Mouse (Mus musculus) midbrain, embryonic 12.5 days (tissue): ENCODE data around the gene Arl2bp. TPM values are rescaled to one million over a fixed set of nuclear protein-coding genes. Genes with fewer than 3 reads are reported as not detected.
A peak's percentile ranks its signal among the peaks of the same experiment; 100 is the strongest.

Experiments
- ATAC-seq: fragments of 200-750 bp; cut with Nextera tagmentation; 2 replicates; pipeline ENCODE4 v1.8.0; 2017; ENCODE audit warnings: low read depth, moderate TSS enrichment, moderate library complexity; ENCODE audit not compliant: low FRiP score
- H3K27ac ChIP-seq: fragments of 300-500 bp; sonication (generic); replicated peaks from 2 replicates; pipeline ENCODE4 v1.5.1; 2016; ENCODE audit warnings: mild to moderate bottlenecking
- H3K27me3 ChIP-seq: fragments of 300-500 bp; sonication (generic); 2 replicates; pipeline ENCODE4 v1.6.1; 2016; ENCODE audit warnings: mild to moderate bottlenecking
- H3K36me3 ChIP-seq: fragments of 300-500 bp; sonication (generic); 2 replicates; pipeline ENCODE4 v1.6.1; 2016
- H3K4me1 ChIP-seq: fragments of 300-500 bp; sonication (generic); 2 replicates; pipeline ENCODE4 v1.6.1; 2016
- H3K4me2 ChIP-seq: fragments of 300-500 bp; sonication (generic); replicated peaks from 2 replicates; pipeline ENCODE4 v1.6.1; 2016; ENCODE audit warnings: mild to moderate bottlenecking, moderate library complexity
- H3K4me3 ChIP-seq: fragments of 300-500 bp; sonication (generic); 2 replicates; pipeline ENCODE4 v1.5.1; 2016; ENCODE audit warnings: mild to moderate bottlenecking
- H3K9ac ChIP-seq: fragments of 300-500 bp; sonication (generic); replicated peaks from 2 replicates; pipeline ENCODE4 v1.6.1; 2016; ENCODE audit warnings: mild to moderate bottlenecking, moderate library complexity
- H3K9me3 ChIP-seq: fragments of 300-500 bp; sonication (generic); 2 replicates; pipeline ENCODE4 v1.6.1; 2016; ENCODE audit warnings: mild to moderate bottlenecking
- WGBS: fragments of 180-500 bp; shearing (Covaris S2); methylation state at CpG from one replicate; pipeline ENCODE4 v1.1.7; 2016; 5-methylcytosine and 5-hydroxymethylcytosine counted together
- polyA plus RNA-seq: library from polyadenylated mRNA; unstranded; fragments of >200 nt; fragmentation: Nextera tagmentation; extraction: Ambion mirVana; gene quantifications from 2 replicates; pipeline ENCODE4 v1.2.1, GENCODE M21; 2016

Gene Arl2bp
- polyA plus RNA-seq, 1 experiment from 2014 or later = 238 TPM

DNA sequence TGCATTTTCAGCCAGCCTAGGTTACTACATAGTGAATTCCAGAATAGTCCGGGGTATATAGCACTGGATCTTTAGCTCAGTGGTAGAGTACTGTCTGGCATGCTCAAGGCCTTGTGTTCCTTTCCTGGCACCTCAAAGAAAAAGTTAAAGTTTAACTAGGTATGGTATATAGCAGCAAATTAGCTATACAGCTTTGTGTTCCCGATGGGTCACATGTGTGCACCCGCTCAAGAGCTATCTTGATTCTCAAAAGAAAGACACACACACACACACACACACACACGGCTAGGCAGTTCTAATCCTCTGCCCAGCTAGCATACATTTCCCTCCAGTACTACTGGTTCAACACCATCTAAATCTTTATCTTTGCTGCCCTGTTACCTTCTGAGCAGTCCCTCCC is 6.0 kb upstream of the Arl2bp start:
- Histone ChIP-seq H3K9ac (no peak overlapping the region), H3K36me3 (peaks cover 32% of the 10 kb centered on the region), H3K4me2 (no peak overlapping the region), H3K4me1 (no peaks in the 10 kb centered on the region), H3K9me3 (no peaks in the 10 kb centered on the region), H3K27ac (no peak overlapping the region), H3K27me3 (no peaks in the 10 kb centered on the region), H3K4me3 (no peak overlapping the region)
- no peak for ATAC-seq
- WGBS = 98% methylated on average over 4 of the region's 4 CpGs

DNA sequence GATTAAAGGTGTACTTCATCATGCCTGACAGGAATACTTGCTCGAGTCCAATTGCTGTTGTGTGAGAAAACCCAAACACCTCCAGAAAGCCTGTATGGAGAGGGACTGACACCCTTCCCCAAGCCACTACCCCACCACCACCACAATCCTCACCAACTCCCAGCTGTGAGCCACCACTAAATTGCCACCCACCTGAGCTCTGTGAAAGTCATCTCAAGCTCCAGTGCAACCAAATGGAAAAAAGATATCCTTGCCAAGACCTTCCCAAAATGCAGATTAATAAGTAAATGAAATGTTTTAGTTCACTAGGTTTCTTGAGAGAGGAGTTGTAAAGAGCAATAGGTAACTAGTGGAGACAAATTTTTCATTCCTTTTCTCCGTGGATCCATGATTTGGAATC is 1.7 kb upstream of the Arl2bp start:
- Histone ChIP-seq H3K4me3 (no peak overlapping the region), H3K9me3 (no peaks in the 10 kb centered on the region), H3K27me3 (no peaks in the 10 kb centered on the region), H3K36me3 (peaks cover 17% of the 10 kb centered on the region), H3K9ac (no peak overlapping the region), H3K4me1 (peaks cover 14% of the 10 kb centered on the region), H3K4me2 (no peak overlapping the region), H3K27ac (no peak overlapping the region)
- ATAC-seq = no peak
- 77% methylated on average over 2 of the region's 2 CpGs for WGBS

DNA sequence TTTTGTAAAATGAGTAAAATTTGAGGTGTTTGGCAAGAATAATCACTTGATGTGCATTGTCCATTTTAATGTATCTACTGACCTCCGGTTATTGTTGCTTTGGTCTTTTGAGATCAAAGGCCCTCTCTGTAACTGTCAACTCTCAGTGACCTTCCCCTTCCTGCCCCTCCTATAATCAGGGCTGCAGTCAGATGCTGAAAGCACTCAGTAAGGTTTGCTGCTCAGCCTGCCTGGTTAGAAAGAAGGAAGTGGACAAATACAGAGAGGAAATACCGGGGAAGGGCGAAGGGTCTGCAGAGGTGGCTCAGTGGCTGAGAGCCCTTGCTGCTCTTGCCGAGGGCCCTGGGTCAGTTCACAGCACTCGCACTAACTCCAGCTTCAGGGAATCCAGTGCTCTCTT is 8.0 kb downstream of the Arl2bp start:
- 89% methylated on average over 5 of the region's 5 CpGs for WGBS
- H3K4me3 ChIP-seq = no peak overlapping the region
- no peak for ATAC-seq
- H3K27me3 ChIP-seq = no peaks in the 10 kb centered on the region
- 0 out of 2 replicates have a peak, but pooled peaks cover 3% of the 10 kb centered on the region for H3K4me1 ChIP-seq
- no peak overlapping the region for H3K4me2 ChIP-seq
- H3K27ac ChIP-seq = no peak overlapping the region
- H3K9ac ChIP-seq = no peak overlapping the region
- peaks cover 53% of the 10 kb centered on the region for H3K36me3 ChIP-seq
- no peaks in the 10 kb centered on the region for H3K9me3 ChIP-seq

DNA sequence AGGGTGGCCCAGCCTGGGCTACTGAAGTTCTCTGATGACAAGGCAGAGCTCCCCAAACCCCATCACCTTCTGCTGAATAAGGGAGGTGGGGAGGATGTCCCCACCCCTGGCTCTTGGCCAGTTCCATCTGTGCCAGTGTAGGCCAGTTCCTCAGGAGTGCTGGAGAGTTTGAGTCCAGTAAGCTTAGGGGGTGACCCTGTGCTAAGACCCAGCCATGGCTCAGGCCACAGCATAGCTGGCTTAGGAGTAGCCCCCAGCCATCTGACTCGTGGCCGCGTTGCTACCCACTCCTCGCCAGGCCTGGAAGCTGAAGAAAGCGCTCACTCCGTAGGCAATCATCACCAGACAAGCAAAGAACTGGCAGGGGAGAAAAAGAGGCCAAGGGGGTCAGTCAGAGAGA is 9.5 kb downstream of the Arl2bp start:
- no peak overlapping the region for H3K4me3 ChIP-seq
- no peak for ATAC-seq
- 0 out of 2 replicates have a peak, but pooled peaks cover 3% of the 10 kb centered on the region for H3K4me1 ChIP-seq
- peaks cover 4% of the 10 kb centered on the region; the same call in 1 of the 2 replicates for H3K9me3 ChIP-seq
- no peaks in the 10 kb centered on the region for H3K27me3 ChIP-seq
- H3K4me2 ChIP-seq = no peak overlapping the region
- WGBS = 84% methylated on average over 6 of the region's 6 CpGs
- H3K36me3 ChIP-seq = peaks cover 41% of the 10 kb centered on the region
- no peak overlapping the region for H3K9ac ChIP-seq
- no peak overlapping the region for H3K27ac ChIP-seq

DNA sequence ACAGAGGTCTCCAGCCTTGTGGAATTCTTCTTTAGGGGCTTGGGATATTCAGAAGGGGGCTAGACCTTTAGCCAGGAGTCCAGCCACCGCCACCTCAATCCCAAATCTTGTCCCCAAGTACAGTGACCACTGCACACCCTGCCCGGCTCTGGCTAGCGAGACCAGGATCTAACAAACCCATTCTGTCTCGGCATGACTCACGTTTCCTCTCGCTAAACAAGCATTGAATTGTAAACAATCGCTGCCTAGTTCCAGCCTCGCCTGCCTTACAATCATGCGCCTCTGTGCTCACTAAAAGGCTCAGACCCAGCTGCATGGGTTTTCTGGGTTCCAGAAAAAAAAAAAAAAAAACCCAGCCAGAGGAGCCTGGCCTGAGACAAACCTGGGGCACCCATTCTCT is 12.2 kb downstream of the Arl2bp start:
- WGBS = 60% methylated on average over 9 of the region's 9 CpGs
- Histone ChIP-seq H3K9ac (no peak overlapping the region), H3K9me3 (peaks cover 4% of the 10 kb centered on the region; the same call in 1 of the 2 replicates), H3K36me3 (peaks cover 14% of the 10 kb centered on the region), H3K27ac (peak overlapping the region; percentile 42; the same call in 1 of the 2 replicates), H3K4me3 (no peak overlapping the region), H3K4me1 (0 out of 2 replicates have a peak, but pooled peaks cover 3% of the 10 kb centered on the region), H3K27me3 (0 out of 2 replicates have a peak, but pooled peaks cover 3% of the 10 kb centered on the region), H3K4me2 (no peak overlapping the region)
- ATAC-seq = no peak

DNA sequence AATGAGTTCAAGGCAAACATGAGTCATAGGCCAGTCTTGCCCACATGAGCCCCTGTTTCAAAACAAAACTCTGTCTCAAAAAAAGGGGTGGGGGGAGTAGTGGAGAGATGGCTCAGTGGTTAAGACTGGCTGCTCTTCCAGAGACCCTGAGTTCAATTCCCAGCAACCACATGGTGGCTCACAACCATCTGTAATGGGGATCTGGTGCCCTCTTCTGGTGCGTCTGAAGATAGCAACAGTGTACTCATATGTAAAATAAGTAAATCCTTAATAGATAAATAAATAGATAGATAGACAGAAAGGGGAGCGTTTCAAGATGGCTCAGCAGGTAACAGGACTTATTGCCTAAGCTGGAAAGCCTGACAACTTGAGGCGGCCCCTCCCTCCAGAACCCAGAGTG is 14.0 kb downstream of the Arl2bp start:
- Histone ChIP-seq H3K4me1 (0 out of 2 replicates have a peak, but pooled peaks cover 3% of the 10 kb centered on the region), H3K9ac (no peak overlapping the region), H3K27me3 (0 out of 2 replicates have a peak, but pooled peaks cover 3% of the 10 kb centered on the region), H3K9me3 (peaks cover 4% of the 10 kb centered on the region; the same call in 1 of the 2 replicates), H3K4me2 (no peak overlapping the region), H3K36me3 (no peaks in the 10 kb centered on the region), H3K4me3 (no peak overlapping the region), H3K27ac (no peak overlapping the region)
- no peak for ATAC-seq
- 81% methylated on average over 3 of the region's 3 CpGs for WGBS

DNA sequence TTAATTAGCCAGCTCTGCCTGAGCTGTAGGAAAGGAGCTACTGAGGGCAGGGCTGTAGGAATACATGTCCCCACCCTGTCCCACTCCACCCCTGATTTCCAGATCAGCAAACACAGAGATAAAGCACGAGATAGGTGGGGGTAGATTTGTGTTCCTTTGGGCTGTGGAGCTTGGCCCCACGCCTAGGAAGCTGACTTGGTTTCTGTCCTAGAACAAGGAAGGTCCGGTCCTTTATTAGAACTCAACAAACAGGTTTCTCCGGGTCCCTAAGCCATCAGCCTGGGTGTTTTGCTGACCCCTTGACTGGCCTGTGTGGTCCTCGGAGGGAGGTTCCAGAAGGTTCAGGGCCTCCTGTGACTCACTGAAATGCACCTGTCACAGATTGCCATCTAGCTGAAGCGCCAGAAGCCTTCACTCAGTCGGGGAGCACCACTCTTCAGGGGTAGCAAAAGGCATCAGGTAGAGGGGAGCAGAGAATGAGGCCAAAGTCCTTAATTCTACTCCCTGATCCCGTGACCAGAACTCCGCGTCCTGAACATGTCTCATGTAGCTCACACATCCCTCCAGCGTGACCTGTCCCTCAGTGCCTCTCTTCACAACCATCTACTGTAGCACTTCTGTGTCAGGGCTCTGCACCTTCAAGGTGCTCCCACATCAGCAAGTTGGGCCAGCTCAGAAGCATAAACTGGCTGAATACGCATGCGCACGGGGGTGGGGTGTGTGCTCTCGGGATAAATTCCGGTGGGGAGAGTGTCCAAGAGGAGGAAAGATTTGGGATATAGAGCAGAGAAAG is 16.5 kb downstream of the Arl2bp start:
- no peaks in the 10 kb centered on the region for H3K36me3 ChIP-seq
- ATAC-seq = no peak
- 0 out of 2 replicates have a peak, but pooled peaks cover 3% of the 10 kb centered on the region for H3K4me1 ChIP-seq
- no peak overlapping the region for H3K4me2 ChIP-seq
- H3K27ac ChIP-seq = no peak overlapping the region
- H3K27me3 ChIP-seq = 0 out of 2 replicates have a peak, but pooled peaks cover 3% of the 10 kb centered on the region
- no peak overlapping the region for H3K4me3 ChIP-seq
- peaks cover 4% of the 10 kb centered on the region; the same call in 1 of the 2 replicates for H3K9me3 ChIP-seq
- no peak overlapping the region for H3K9ac ChIP-seq
- 81% methylated on average over 16 of the region's 16 CpGs for WGBS

DNA sequence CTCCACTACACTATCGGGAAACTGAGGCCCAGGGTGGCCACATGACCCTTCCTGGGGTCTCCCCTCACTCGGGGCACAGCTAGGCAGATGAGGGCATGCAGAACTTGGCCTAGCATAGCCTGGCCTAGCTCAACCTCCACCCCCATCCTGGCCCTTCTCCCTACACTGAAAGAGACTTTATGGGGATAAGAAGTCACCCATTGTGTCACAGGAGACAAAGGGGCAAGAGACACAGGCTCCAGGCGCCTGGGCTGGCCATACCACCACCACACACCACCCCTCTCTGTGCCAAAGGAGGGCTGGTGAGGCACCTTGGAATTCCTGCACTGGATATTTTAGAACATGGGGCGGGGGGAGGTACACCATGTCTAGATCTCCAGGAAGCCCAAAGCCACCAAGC is 17.9 kb downstream of the Arl2bp start:
- 67% methylated on average over 4 of the region's 4 CpGs for WGBS
- no peaks in the 10 kb centered on the region for H3K36me3 ChIP-seq
- H3K4me1 ChIP-seq = no peaks in the 10 kb centered on the region
- H3K4me2 ChIP-seq = no peak overlapping the region
- H3K9me3 ChIP-seq = peaks cover 4% of the 10 kb centered on the region; the same call in 1 of the 2 replicates
- H3K9ac ChIP-seq = no peak overlapping the region
- no peak overlapping the region for H3K4me3 ChIP-seq
- ATAC-seq = no peak
- 0 out of 2 replicates have a peak, but pooled peaks cover 3% of the 10 kb centered on the region for H3K27me3 ChIP-seq
- no peak overlapping the region for H3K27ac ChIP-seq

DNA sequence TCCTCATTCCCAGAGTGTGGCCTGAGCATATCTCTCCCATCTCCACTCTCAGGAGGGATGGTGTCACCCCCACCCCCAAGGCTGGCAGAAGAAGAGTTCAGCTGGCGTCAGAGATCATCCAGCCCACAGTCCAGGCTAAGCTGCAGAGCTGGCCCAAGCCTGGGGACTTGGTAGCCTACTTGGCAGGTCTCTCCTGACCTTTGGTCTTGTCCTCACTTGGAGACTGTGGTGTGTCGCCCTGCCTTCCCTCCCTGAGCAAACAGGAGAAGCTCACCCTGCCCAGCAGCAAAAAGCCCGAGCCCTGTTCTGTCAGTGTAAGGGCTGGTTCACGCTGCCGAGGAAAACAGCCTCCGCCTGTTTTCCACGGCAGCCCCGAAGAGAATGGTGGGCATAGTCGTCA is 19.6 kb downstream of the Arl2bp start:
- Histone ChIP-seq H3K36me3 (no peaks in the 10 kb centered on the region), H3K27me3 (0 out of 2 replicates have a peak, but pooled peaks cover 3% of the 10 kb centered on the region), H3K27ac (no peak overlapping the region), H3K4me1 (no peaks in the 10 kb centered on the region), H3K4me3 (no peak overlapping the region), H3K4me2 (no peak overlapping the region), H3K9ac (no peak overlapping the region), H3K9me3 (no peaks in the 10 kb centered on the region)
- ATAC-seq = no peak
- 80% methylated on average over 9 of the region's 9 CpGs for WGBS

DNA sequence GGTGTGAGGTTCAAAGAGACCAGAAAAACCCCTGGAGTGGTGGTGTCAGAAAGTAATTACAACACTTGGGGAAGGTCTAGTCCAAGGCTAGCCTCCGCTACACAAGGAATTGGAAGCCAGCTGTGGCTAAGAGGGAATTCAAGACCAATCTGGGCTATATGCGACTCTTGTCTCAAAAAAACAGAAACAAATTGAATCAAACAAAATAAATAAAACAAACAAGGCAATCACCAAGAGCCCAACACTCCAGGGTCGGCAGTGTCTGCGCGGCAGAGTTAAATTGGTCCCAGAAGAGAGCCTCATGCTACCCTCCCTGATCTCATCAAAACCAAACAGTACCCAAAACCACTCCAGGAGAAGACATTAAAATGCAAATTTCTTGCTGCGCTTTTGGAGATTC is 28.3 kb downstream of the Arl2bp start:
- Histone ChIP-seq H3K36me3 (no peaks in the 10 kb centered on the region), H3K9me3 (no peaks in the 10 kb centered on the region), H3K4me3 (no peak overlapping the region), H3K9ac (no peak overlapping the region), H3K4me2 (peak overlapping the region; percentile 74; the same call in 1 of the 2 replicates), H3K27me3 (peaks cover 62% of the 10 kb centered on the region), H3K4me1 (peaks cover 17% of the 10 kb centered on the region), H3K27ac (no peak overlapping the region)
- no peak for ATAC-seq
- 5% methylated on average over 6 of the region's 6 CpGs for WGBS

DNA sequence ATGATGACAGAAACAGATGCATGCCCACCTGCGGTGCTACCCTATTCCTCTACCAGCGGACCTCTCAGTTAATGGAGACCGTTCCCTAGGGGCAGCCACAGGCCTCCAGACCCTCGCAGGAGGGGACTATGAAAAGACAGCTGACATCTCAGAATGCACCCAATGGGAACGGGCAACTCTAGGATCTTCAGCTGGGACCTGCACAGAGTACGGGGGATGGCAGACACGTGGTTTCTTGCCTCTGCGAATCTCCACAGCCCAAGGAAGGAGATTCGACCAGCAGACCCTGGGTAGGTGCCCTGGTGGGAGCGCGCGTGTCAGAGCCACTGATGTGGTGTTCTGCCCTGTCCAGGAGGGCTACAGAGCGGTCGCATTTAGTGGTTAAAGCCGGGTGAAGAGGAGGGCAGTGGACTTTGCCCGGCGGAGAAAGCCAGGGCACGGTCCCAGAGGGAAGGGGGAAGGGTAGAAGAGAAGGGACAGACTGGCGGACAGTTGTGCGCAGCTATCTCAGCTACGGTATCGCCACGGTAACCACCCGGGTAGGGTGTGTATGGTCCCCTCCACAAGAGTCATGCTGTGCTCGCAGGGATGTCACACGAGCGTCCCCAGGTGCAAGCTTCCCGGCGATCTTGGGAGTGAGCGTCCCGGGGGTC is 29.1 kb downstream of the Arl2bp start:
- Histone ChIP-seq H3K27ac (no peak overlapping the region), H3K36me3 (no peaks in the 10 kb centered on the region), H3K27me3 (peaks cover 62% of the 10 kb centered on the region), H3K9ac (peak overlapping the region; percentile 31), H3K9me3 (no peaks in the 10 kb centered on the region), H3K4me3 (peak overlapping the region; percentile 44), H3K4me1 (peaks cover 17% of the 10 kb centered on the region), H3K4me2 (peak overlapping the region; percentile 74)
- WGBS = under 1% methylated on average over 31 of the region's 31 CpGs
- ATAC-seq = peak; percentile 38; the same call in 1 of the 2 replicates

DNA sequence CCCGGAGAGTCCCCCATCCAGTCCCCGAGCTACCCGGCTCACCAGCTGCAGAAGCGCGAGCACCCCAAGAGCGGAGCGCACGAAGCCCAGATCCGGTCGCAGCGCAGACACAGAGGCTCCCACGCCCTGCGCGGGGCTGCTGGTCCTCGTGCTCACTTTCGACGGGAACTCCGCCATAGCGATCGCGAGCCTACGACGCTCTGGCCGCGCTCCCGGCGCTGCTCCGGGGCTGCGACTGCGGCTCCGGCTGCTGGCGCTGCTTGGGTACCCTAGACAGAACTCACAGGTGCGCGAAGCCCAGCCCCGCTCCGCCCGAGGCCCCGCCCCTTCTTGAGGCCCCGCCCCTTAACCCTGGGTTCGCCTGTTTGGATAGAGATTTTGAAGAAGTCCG is 29.6 kb downstream of the Arl2bp start, which contains the start of gene Pllp:
Gene Pllp, minus strand, starts transcription at position 285 of the 391 bp plus-strand sequence.
- Histone ChIP-seq H3K27me3 (peaks cover 62% of the 10 kb centered on the region), H3K4me3 (peak within 1 kb of the TSS; percentile 44), H3K4me2 (peak within 1 kb of the TSS; percentile 74), H3K4me1 (peaks cover 17% of the 10 kb centered on the region), H3K27ac (no peak within 1 kb of the TSS), H3K9me3 (no peaks in the 10 kb centered on the region), H3K9ac (peak within 1 kb of the TSS; percentile 31), H3K36me3 (no peaks in the 10 kb centered on the region)
- peak; percentile 49 for ATAC-seq
- WGBS = 2% methylated on average over 41 of the region's 41 CpGs
